Mouse (Mus musculus) ES-Bruce4 (cell line): Measurements from ENCODE around the gene Zfp879. TPM values are rescaled to one million over a fixed set of nuclear protein-coding genes. Genes with fewer than 3 reads are reported as not detected.
A peak's percentile ranks its signal among the peaks of the same experiment; 100 is the strongest.

Experiments used
- H3K27ac ChIP-seq: 2 replicates; pipeline ENCODE4 v1.5.1; 2012; ENCODE audit warnings: low read length, inconsistent platforms; ENCODE audit not compliant: insufficient read depth
- H3K27me3 ChIP-seq: 2 replicates; pipeline ENCODE4 v1.6.1; 2012; ENCODE audit warnings: mild to moderate bottlenecking, low read length, inconsistent platforms; ENCODE audit not compliant: control insufficient read depth, poor library complexity, insufficient read depth, severe bottlenecking
- H3K36me3 ChIP-seq: 2 replicates; pipeline ENCODE4 v1.6.1; 2012; ENCODE audit warnings: inconsistent platforms, mild to moderate bottlenecking, low read length, moderate library complexity; ENCODE audit not compliant: control insufficient read depth, poor library complexity, insufficient read depth, severe bottlenecking
- H3K4me1 ChIP-seq: one replicate; pipeline ENCODE4 v1.8.1; 2011; ENCODE audit warnings: low read length; ENCODE audit not compliant: control insufficient read depth, insufficient read depth
- H3K4me3 ChIP-seq: 2 replicates; pipeline ENCODE4 v1.5.1; 2011; ENCODE audit warnings: low read depth, mild to moderate bottlenecking, low read length
- H3K9ac ChIP-seq: 2 replicates; pipeline ENCODE4 v1.6.1; 2012; ENCODE audit warnings: low read depth, mild to moderate bottlenecking, inconsistent platforms; ENCODE audit not compliant: poor library complexity, severe bottlenecking
- H3K9me3 ChIP-seq: replicated peaks from 2 replicates; pipeline ENCODE4 v1.6.1; 2012; ENCODE audit warnings: mild to moderate bottlenecking, low read length, inconsistent platforms; ENCODE audit not compliant: control insufficient read depth, poor library complexity, insufficient read depth, severe bottlenecking
- CTCF ChIP-seq: IDR thresholded peaks from one replicate; pipeline ENCODE4 v1.8.1; 2011; ENCODE audit warnings: low read depth, low read length
- EP300 ChIP-seq: IDR thresholded peaks from 2 replicates; pipeline ENCODE4 v1.6.1; 2011; ENCODE audit warnings: low read depth, low read length; ENCODE audit not compliant: insufficient read depth
- POLR2A ChIP-seq: IDR thresholded peaks from one replicate; pipeline ENCODE4 v1.8.1; 2011; ENCODE audit warnings: low read length; ENCODE audit not compliant: insufficient read depth
- polyA plus RNA-seq: library from polyadenylated mRNA; stranded (reverse); fragments of >200 nt; gene quantifications from 2 replicates; pipeline ENCODE4 v1.2.4, GENCODE M21; 2011; ENCODE audit warnings: low read depth; ENCODE audit not compliant: missing spikeins, insufficient read depth, insufficient read length

Zfp879 gene
- polyA plus RNA-seq, result 0.45 and 0.50 TPM in 2 replicates

DNA sequence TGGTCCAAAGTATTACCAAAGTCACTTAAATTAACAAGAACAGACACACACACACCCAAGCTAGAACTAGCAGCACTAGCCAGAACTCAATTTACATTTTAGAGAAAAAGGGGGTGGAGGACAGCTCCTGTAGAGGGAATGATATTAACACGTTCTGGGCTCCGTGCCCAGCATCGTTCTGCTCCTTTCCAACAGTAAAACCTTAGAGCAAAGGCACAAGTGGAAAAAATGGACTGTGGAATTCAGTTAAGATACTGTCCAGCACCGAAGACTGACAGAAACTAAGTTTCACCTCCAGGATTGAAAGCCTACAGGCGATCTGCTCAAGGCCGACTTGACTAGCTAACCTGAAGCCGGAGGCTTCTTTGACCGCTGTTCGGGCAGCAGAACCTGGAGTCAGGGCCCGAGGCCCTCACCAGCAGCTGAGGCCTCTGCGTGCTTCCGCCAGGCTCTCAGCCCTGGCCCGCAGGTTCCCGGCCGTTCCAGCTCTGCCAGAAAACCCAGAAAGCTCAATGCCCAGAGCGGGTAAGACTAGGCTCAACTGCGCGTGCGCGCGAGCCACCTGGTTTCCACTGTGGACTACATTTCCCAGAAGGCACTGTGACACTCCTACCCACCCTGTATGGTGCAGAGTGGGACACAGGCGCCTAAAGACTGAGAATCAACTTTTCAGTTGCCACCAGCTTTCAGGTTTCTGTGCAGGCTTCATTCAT, at the start of gene Zfp879:
Gene Zfp879 (minus strand): TSS at position 530 of the 713 bp plus-strand sequence.
- H3K27ac ChIP-seq, result no peak within 1 kb of the TSS

DNA sequence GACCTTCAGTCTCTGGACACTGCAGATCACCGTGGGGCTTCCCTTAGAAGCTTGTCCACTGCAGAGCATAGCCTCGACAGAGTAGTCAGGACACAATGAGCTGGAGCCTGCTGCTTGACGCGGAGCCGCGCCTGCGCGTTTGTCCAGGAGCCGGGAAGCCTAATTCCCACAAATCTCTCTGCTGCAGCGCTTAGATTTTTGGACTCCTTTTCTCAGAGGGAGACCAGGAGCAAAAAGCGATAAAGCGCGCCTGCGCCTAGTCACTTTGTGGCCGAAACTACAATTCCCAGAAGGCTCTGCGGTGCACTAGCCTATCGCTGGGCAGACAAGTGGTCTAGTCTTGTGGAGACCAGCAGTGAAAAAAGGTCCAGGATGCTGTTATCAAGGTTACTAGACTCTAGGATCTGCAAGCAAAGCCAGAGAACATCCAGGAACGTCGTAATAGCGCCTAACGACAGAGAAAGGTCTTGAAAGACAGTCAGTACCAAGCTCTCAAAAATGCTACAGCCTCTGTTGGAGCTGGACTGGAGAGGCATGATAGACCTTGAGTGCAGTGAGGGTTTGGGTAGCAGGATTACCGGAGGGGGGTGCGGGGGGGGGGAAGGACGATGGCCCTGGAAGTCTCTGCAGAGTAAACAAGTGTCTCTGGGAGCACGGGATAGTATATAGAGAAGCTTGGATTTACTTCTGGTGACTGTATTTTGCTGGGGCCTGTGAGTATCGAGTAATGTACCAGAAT, 46.2 kb upstream of the Zfp879 start, which contains the start of gene Zfp454:
Gene Zfp454 (minus strand): TSS at position 262 of the 739 bp plus-strand sequence.
- Histone ChIP-seq H3K9me3 (no peaks in the 10 kb centered on the region), H3K27ac (no peak within 1 kb of the TSS), H3K4me1 (no peaks in the 10 kb centered on the region), H3K4me3 (peak within 1 kb of the TSS; percentile 69), H3K36me3 (no peaks in the 10 kb centered on the region), H3K9ac (peak within 1 kb of the TSS; percentile 8; the same call in 1 of the 2 replicates), H3K27me3 (no peaks in the 10 kb centered on the region)
- TF ChIP-seq EP300, result no peak
- TF ChIP-seq CTCF, result no peak
- TF ChIP-seq POLR2A, result no peak

More for the DNA sequence above, at the start of gene Zfp879:
- Histone ChIP-seq H3K4me1 (no peaks in the 10 kb centered on the region), H3K27me3 (no peaks in the 10 kb centered on the region), H3K36me3 (no peaks in the 10 kb centered on the region), H3K9ac (peak within 1 kb of the TSS; percentile 64), H3K4me3 (peak within 1 kb of the TSS; percentile 74), H3K9me3 (no peaks in the 10 kb centered on the region)
- TF ChIP-seq POLR2A (no peak), EP300 (no peak), CTCF (no peak)

DNA sequence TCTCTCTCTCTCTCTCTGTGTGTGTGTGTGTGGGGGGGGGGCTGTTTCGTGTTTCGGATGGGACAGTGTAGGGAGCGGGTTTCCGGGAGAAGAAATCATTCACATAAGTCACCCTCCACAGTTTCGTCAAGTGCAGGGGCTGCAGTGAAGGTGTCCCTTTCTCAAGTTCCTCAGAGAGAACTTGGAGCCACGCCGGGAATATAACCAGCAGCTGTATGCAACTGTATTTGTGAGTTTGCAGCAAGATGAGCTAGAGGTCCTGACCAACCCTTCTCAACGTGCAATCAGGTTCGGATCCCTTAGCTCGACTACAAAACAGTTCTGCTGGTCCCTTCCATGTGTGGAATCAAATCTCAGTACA, 45.6 kb upstream of the Zfp879 start:
- Histone ChIP-seq H3K9me3 (no peaks in the 10 kb centered on the region), H3K4me1 (no peaks in the 10 kb centered on the region), H3K36me3 (no peaks in the 10 kb centered on the region), H3K4me3 (peak overlapping the region; percentile 69), H3K27ac (no peak overlapping the region), H3K27me3 (no peaks in the 10 kb centered on the region), H3K9ac (peak overlapping the region; percentile 8; the same call in 1 of the 2 replicates)
- TF ChIP-seq CTCF (no peak), POLR2A (no peak), EP300 (no peak)

DNA sequence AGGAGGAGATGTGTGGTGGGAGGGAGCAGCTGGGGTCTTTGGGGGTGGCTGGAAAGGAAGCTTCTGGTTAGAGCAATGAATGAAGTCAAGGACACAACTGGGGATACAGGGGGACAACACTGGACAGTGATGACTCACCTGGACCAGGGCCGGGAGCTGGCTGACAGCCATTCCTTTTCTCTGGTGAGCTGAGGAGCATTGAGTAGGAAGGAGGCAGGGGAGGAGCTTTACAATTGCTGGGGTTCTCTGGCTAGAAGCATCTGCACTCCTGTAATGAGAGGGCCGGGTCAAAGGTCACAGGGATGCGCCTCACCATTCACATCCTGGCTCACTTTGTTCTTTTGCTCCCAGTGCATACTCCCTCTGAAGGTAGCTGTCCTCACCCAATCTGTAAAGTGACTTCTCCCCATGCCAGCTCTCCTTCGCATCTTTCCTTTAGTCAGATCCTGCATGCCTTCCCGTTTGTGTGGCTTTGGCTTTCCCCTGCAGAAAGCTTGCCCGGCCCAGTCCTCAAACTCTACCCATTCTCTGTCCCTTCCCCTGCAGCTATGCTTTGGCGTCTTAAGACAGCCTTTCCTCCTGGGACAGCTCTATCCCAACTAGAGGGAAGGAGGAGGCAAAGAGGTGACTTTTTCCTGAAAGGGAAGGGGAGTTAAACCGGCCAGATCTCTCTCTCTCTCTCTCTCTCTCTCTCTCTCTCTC, 45.0 kb upstream of the Zfp879 start:
- TF ChIP-seq EP300 (no peak), POLR2A (no peak), CTCF (no peak)

DNA sequence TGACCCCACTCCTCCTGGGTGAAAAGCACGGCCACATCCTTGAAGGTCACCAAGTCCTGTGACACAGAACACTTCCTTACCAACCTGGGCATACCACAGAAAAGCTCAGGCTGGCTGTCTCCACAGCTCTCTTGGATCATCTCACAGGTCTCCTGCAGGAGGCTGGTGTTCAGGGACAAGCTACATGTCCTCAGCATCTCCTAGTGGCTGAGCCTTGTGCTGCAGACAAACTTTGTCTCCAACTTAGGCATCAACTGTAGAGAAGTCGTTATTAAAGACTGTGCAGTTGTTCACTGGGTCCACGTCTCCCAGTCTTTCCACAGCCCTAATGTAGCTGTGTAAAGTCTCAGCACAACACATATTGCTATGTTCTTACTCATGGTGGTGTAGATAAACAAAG, 42.4 kb upstream of the Zfp879 start:
- Histone ChIP-seq H3K27me3 (no peaks in the 10 kb centered on the region), H3K9me3 (no peaks in the 10 kb centered on the region), H3K27ac (no peak overlapping the region), H3K4me1 (no peaks in the 10 kb centered on the region), H3K9ac (no peak overlapping the region), H3K36me3 (no peaks in the 10 kb centered on the region), H3K4me3 (no peak overlapping the region)
- TF ChIP-seq CTCF (no peak), POLR2A (no peak), EP300 (no peak)

More for the DNA sequence above, 45.0 kb upstream of the Zfp879 start:
- Histone ChIP-seq H3K9ac (no peak overlapping the region), H3K4me1 (no peaks in the 10 kb centered on the region), H3K27ac (no peak overlapping the region), H3K36me3 (no peaks in the 10 kb centered on the region), H3K9me3 (no peaks in the 10 kb centered on the region), H3K4me3 (no peak overlapping the region), H3K27me3 (no peaks in the 10 kb centered on the region)

DNA sequence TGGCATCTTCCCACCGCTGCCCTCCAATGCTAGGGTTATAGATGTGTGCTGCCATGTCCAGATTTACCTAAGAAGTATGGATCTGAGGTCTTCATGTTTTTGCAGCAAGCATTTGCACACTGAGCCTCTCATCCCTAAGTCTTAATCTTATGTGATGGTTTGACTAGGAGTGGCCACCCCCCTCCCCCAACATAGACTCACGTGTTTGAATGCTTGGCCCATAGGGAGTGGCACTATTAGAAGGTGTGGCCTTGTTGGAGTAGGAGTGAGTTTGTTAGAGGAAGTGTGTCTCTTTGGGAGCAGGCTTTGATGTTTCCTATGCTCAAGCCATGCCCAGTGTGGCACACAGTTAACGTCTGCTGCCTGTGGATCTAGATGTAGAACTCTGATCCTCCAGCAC, 37.3 kb upstream of the Zfp879 start:
- no peak overlapping the region for H3K9ac ChIP-seq
- peaks cover 4% of the 10 kb centered on the region for H3K9me3 ChIP-seq
- no peaks in the 10 kb centered on the region for H3K4me1 ChIP-seq
- TF ChIP-seq POLR2A (no peak), EP300 (no peak), CTCF (no peak)
- H3K36me3 ChIP-seq, result no peaks in the 10 kb centered on the region; the same call in 1 of the 2 replicates
- H3K27ac ChIP-seq, result no peak overlapping the region
- no peak overlapping the region for H3K4me3 ChIP-seq
- no peaks in the 10 kb centered on the region for H3K27me3 ChIP-seq
